Mouse (Mus musculus): ENCODE measurements around the gene Cdk11b. TPM values are rescaled to one million over a fixed set of nuclear protein-coding genes. Genes with fewer than 3 reads are reported as not detected.

Gene Cdk11b
- polyA plus RNA-seq, 1 experiment, result 51.4 TPM

DNA sequence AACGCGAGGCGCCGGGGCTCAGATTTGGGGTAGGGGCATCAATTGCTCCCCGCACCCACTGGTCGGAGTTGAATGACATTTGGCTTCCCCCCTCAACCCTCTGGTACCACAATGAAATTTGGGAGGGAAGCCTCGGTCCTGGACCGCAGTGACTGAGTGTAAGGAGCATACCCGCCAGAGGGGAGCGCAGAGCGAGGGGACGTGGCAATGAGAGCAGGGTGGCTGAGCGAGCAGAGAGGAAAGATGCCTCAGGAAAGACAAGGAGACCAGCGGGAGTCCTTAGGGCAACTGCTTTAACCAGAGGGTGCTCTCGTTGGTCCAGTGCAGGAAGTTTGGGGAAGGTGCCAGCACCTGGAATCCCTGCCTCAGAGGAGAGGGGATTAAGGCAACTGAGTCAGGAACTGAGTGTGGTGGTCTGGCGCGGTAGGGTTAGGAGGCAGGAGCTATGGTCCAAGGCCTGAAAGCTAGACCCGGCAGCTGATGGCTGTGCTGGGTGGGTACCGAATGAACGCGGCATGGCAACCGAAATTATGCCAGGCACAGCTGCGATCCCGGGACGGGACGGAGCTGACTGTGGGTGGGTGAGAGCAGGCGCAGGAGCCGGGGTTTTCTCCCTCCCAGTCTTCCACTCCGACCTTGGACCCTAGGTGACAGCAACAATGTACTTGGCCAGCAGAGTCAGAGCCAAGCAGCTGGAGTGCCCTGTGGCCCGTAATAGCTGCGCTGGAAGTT, 29.0 kb downstream of the Cdk11b start:
- Histone ChIP-seq H3K36me3 (ENCODE audit: control insufficient read depth, insufficient read depth, low read length) (peaks cover 40% of the 10 kb centered on the region), H3K27ac (ENCODE audit: insufficient read depth, low read depth, low read length) (peak overlapping the region; percentile 26), H3K4me1 (ENCODE audit: control insufficient read depth, insufficient read depth, insufficient read length, low read length) (peaks cover 28% of the 10 kb centered on the region), H3K27me3 (ENCODE audit: control insufficient read depth, insufficient read depth, low read length) (no peaks in the 10 kb centered on the region), H3K4me3 (ENCODE audit: low read depth, low read length) (peak overlapping the region; percentile 67)
- no peak for TF ChIP-seq CTCF (IDR thresholded peaks at IDR 0.05; ENCODE audit: extremely low read depth, insufficient read length, insufficient replicate concordance, low read depth, low read length)
- TF ChIP-seq POLR2A (IDR thresholded peaks at IDR 0.05; ENCODE audit: low read depth, low read length), result no peak
- 4% methylated on average over 31 of the region's 31 CpGs for WGBS

DNA sequence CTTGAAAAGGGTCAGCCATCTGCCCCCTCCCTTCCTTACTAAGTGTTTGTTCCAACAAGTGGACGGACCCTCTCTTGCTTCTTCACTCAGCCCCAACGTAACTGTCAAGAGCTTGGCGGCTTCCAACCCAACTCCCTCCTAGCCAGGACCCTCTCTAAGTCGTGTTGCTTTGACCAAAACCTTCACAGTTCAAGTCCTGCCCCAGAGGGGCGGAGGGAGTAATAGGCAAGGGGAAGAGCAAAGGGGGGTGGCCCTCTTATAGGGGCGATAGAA, 29.5 kb downstream of the Cdk11b start:
- Histone ChIP-seq H3K36me3 (ENCODE audit: control insufficient read depth, insufficient read depth, low read length) (peaks cover 35% of the 10 kb centered on the region), H3K27me3 (ENCODE audit: control insufficient read depth, insufficient read depth, low read length) (no peaks in the 10 kb centered on the region), H3K4me1 (ENCODE audit: control insufficient read depth, insufficient read depth, insufficient read length, low read length) (peaks cover 28% of the 10 kb centered on the region), H3K4me3 (ENCODE audit: low read depth, low read length) (peak overlapping the region; percentile 67), H3K27ac (ENCODE audit: insufficient read depth, low read depth, low read length) (peak overlapping the region; percentile 26)
- no peak for TF ChIP-seq POLR2A (IDR thresholded peaks at IDR 0.05; ENCODE audit: low read depth, low read length)
- no peak for TF ChIP-seq CTCF (IDR thresholded peaks at IDR 0.05; ENCODE audit: extremely low read depth, insufficient read length, insufficient replicate concordance, low read depth, low read length)
- WGBS, result 1% methylated on average over 6 of the region's 6 CpGs

DNA sequence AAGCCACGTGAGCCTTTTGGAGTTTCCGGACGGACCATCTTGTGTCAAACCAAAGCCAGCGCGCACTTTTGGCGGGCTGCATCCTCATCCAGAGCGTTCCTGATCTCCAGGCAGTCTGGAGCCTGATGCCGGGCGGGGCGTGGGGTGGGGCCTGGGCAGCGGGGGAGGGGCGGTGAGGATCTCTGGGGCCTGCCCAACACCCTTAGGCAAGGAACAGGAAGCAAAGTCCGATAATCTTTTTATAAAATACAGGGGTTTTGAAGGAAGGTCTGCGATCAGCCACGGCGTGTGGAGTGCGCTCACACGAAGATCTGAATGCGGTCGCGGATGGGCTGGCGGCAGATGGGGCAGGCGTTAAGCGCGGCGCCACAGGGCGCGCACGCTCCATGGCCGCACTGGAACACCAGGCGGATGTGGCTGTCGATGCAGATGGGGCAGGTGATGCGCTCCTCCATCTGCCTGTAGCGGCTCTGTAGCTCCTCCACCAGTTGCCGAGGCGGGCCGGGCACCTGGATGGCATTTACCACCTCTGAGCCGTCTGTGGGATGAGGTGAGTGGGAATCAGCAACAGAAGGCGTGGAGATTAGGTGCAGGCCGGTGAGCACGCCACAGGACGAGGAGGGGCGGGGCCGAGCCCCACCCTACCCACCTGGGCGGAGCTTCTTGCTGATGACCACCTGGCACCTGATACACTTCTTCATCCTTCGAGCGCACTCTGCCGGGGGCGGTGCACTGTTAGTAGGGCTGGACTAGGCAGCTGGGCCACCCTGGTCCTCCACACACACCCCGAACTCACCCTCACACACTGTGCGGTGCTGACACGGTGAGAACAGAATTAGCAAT, 30.0 kb downstream of the Cdk11b start:
- Histone ChIP-seq H3K4me1 (ENCODE audit: control insufficient read depth, insufficient read depth, insufficient read length, low read length) (peaks cover 28% of the 10 kb centered on the region), H3K36me3 (ENCODE audit: control insufficient read depth, insufficient read depth, low read length) (peaks cover 29% of the 10 kb centered on the region), H3K4me3 (ENCODE audit: low read depth, low read length) (peak overlapping the region; percentile 67), H3K27ac (ENCODE audit: insufficient read depth, low read depth, low read length) (peak overlapping the region; percentile 79), H3K27me3 (ENCODE audit: control insufficient read depth, insufficient read depth, low read length) (no peaks in the 10 kb centered on the region)
- WGBS, result 2% methylated on average over 51 of the region's 52 CpGs
- TF ChIP-seq POLR2A (IDR thresholded peaks at IDR 0.05; ENCODE audit: low read depth, low read length) (no peak), CTCF (IDR thresholded peaks at IDR 0.05; ENCODE audit: extremely low read depth, insufficient read length, insufficient replicate concordance, low read depth, low read length) (no peak)

DNA sequence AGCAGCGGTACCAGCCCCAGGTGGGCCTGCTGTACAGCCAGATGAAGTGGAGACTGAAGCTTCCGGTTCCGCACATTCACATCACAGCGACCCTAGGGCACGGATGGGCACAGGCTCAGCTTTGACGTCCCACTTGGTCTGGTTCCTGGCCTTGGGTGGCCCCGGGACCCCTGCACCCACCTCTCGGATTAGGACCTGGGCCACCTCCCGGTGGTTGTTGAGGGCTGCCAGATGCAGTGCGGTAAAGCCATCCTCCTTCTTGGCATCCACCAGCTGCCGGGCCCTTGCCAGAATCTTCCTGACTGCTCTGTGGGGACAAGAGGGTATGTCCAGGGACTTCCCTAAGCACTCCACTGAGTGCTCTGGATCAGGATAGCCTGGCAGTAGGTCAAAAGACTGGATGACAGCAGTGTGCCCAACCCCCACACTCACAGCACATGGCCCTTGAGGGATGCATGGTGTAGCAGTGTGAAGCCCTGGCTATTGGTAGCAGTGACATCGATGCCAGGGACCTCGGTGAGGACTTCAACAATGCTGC, 31.6 kb downstream of the Cdk11b start:
- peaks cover 14% of the 10 kb centered on the region for H3K36me3 ChIP-seq (ENCODE audit: control insufficient read depth, insufficient read depth, low read length)
- H3K27me3 ChIP-seq (ENCODE audit: control insufficient read depth, insufficient read depth, low read length), result no peaks in the 10 kb centered on the region
- H3K4me1 ChIP-seq (ENCODE audit: control insufficient read depth, insufficient read depth, insufficient read length, low read length), result peaks cover 28% of the 10 kb centered on the region
- no peak overlapping the region for H3K4me3 ChIP-seq (ENCODE audit: low read depth, low read length)
- H3K27ac ChIP-seq (ENCODE audit: insufficient read depth, low read depth, low read length), result no peak overlapping the region
- TF ChIP-seq POLR2A (IDR thresholded peaks at IDR 0.05; ENCODE audit: low read depth, low read length) (no peak), CTCF (IDR thresholded peaks at IDR 0.05; ENCODE audit: extremely low read depth, insufficient read length, insufficient replicate concordance, low read depth, low read length) (no peak)
- 93% methylated on average over 13 of the region's 13 CpGs for WGBS

DNA sequence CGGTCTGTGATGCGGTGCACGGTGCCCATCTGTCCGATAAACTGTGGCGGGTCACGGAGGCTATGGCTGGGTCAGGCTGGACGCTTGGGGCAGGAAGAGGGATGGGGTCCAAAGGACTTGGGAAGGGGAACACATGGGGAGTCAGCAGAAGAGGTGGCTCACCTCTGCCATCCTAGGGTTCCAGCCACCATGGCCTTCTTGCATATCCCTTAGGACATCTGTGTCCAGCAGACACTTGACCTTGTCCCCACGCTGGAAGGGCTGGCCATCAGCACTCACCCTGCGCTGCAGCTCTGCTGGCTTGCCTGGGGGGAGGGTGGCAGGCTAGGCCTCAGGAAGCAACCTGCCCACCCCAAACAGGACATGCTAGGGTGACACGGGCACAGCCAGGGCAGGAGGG, 34.3 kb downstream of the Cdk11b start:
- Histone ChIP-seq H3K27me3 (ENCODE audit: control insufficient read depth, insufficient read depth, low read length) (no peaks in the 10 kb centered on the region), H3K36me3 (ENCODE audit: control insufficient read depth, insufficient read depth, low read length) (peaks cover 12% of the 10 kb centered on the region), H3K4me3 (ENCODE audit: low read depth, low read length) (no peak overlapping the region), H3K4me1 (ENCODE audit: control insufficient read depth, insufficient read depth, insufficient read length, low read length) (peaks cover 11% of the 10 kb centered on the region), H3K27ac (ENCODE audit: insufficient read depth, low read depth, low read length) (no peak overlapping the region)
- no peak for TF ChIP-seq CTCF (IDR thresholded peaks at IDR 0.05; ENCODE audit: extremely low read depth, insufficient read length, insufficient replicate concordance, low read depth, low read length)
- no peak for TF ChIP-seq POLR2A (IDR thresholded peaks at IDR 0.05; ENCODE audit: low read depth, low read length)
- 93% methylated on average over 10 of the region's 10 CpGs for WGBS

DNA sequence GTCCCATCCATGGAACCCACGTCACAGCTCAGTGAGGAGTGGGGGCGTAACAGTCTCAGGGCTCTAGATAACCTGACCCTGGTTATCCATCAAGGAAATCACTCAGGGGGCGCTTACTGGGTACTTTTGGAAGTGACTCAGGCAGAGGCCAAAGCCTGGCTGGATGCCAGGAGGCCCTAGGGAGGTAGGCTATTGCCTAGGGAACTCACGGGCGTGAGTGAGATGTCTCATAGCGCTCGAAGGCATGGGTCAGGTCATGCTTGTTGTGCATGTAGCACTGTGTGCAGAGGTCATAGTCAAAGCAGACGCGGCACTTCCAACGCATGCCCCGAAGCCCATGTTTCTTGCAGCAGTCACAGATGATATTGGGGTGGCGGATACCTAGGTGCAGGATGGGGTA, 36.0 kb downstream of the Cdk11b start:
- H3K27ac ChIP-seq (ENCODE audit: insufficient read depth, low read depth, low read length), result no peak overlapping the region
- H3K4me3 ChIP-seq (ENCODE audit: low read depth, low read length), result no peak overlapping the region
- no peaks in the 10 kb centered on the region; the same call in 1 of the 2 replicates for H3K4me1 ChIP-seq (ENCODE audit: control insufficient read depth, insufficient read depth, insufficient read length, low read length)
- H3K27me3 ChIP-seq (ENCODE audit: control insufficient read depth, insufficient read depth, low read length), result no peaks in the 10 kb centered on the region
- WGBS, result 71% methylated on average over 12 of the region's 12 CpGs
- no peak for TF ChIP-seq POLR2A (IDR thresholded peaks at IDR 0.05; ENCODE audit: low read depth, low read length)
- peaks cover 12% of the 10 kb centered on the region for H3K36me3 ChIP-seq (ENCODE audit: control insufficient read depth, insufficient read depth, low read length)

GRCm38 (mm10) chr4:155666903-155667302, 42.2 kb downstream of the Cdk11b start:
- H3K4me1 ChIP-seq (ENCODE audit: control insufficient read depth, insufficient read depth, insufficient read length, low read length), result peaks cover 7% of the 10 kb centered on the region; the same call in 1 of the 2 replicates
- no peaks in the 10 kb centered on the region for H3K27me3 ChIP-seq (ENCODE audit: control insufficient read depth, insufficient read depth, low read length)
- no peak overlapping the region for H3K4me3 ChIP-seq (ENCODE audit: low read depth, low read length)
- H3K36me3 ChIP-seq (ENCODE audit: control insufficient read depth, insufficient read depth, low read length), result 0 out of 2 replicates have a peak, but pooled peaks cover 2% of the 10 kb centered on the region
- no peak overlapping the region for H3K27ac ChIP-seq (ENCODE audit: insufficient read depth, low read depth, low read length)
- TF ChIP-seq CTCF (IDR thresholded peaks at IDR 0.05; ENCODE audit: extremely low read depth, insufficient read length, insufficient replicate concordance, low read depth, low read length) (no peak), POLR2A (IDR thresholded peaks at IDR 0.05; ENCODE audit: low read depth, low read length) (no peak)

Measured in small intestine, adult 2 months (tissue).